ENCODE assay signal across 7 mouse cellular contexts in genomic region chr5:123344628-123344962, GRCm38 (mm10). TPM values are rescaled to one million over a fixed set of nuclear protein-coding genes. Genes with fewer than 3 reads are reported as not detected.
DNase-seq lines count a peak whose midpoint lies in the region; ATAC-seq and TF ChIP-seq lines count a peak whose summit lies in the region.

No protein-coding gene starts in this region.

- TF ChIP-seq EP300 in lung, postnatal 0 days (IDR thresholded peaks at IDR 0.05) = no peak

- ATAC-seq in lung, postnatal 0 days = peak; percentile 25
- ATAC-seq in limb, embryonic 15.5 days (ENCODE audit: insufficient number of reproducible peaks, low FRiP score, low TSS enrichment, low read depth) = no peak; the same call in 1 of the 2 replicates
- ATAC-seq in stomach, embryonic 15.5 days (ENCODE audit: insufficient read depth, low FRiP score, low read depth) = peak; percentile 11; the same call in 1 of the 2 replicates

- H3K27me3 ChIP-seq in lung, postnatal 0 days (replicated peaks; ENCODE audit: insufficient read depth, low read length) = no peaks in the 10 kb centered on the region
- no peaks in the 10 kb centered on the region for H3K27me3 ChIP-seq in forebrain, embryonic 10.5 days (ENCODE audit: poor library complexity, severe bottlenecking)
- no peaks in the 10 kb centered on the region for H3K27me3 ChIP-seq in limb, embryonic 15.5 days
- H3K27me3 ChIP-seq in stomach, embryonic 15.5 days (replicated peaks) = no peaks in the 10 kb centered on the region

- no peaks in the 10 kb centered on the region for H3K9me3 ChIP-seq in lung, postnatal 0 days (ENCODE audit: low read length)
- no peaks in the 10 kb centered on the region for H3K9me3 ChIP-seq in forebrain, embryonic 10.5 days
- H3K9me3 ChIP-seq in limb, embryonic 15.5 days = no peaks in the 10 kb centered on the region
- no peaks in the 10 kb centered on the region for H3K9me3 ChIP-seq in stomach, embryonic 15.5 days

- peak overlapping the region; percentile 96 for H3K27ac ChIP-seq in lung, postnatal 0 days (ENCODE audit: low read length)
- peak overlapping the region; percentile 99 for H3K27ac ChIP-seq in forebrain, embryonic 10.5 days
- peak overlapping the region; percentile 98 for H3K27ac ChIP-seq in limb, embryonic 15.5 days
- H3K27ac ChIP-seq in stomach, embryonic 15.5 days = peak overlapping the region; percentile 97

- H3K36me3 ChIP-seq in lung, postnatal 0 days (ENCODE audit: insufficient read depth, low read length) = no peaks in the 10 kb centered on the region
- H3K36me3 ChIP-seq in forebrain, embryonic 10.5 days (replicated peaks) = peaks cover 28% of the 10 kb centered on the region
- H3K36me3 ChIP-seq in limb, embryonic 15.5 days = peaks cover 6% of the 10 kb centered on the region; the same call in 1 of the 2 replicates
- no peaks in the 10 kb centered on the region for H3K36me3 ChIP-seq in stomach, embryonic 15.5 days

- no peak for DNase-seq in lung, postnatal 0 days (ENCODE audit: low spot score)
- DNase-seq in lung, postnatal 25 days (ENCODE audit: low spot score) = no peak
- peak; percentile 87 for DNase-seq in forebrain, embryonic 10.5 days (ENCODE audit: extremely low spot score, low spot score)
- DNase-seq in spleen, adult 12 weeks (ENCODE audit: low spot score) = no peak
- DNase-seq in cerebellum, adult 9-10 months = no peak

- TF ChIP-seq CTCF in lung, postnatal 0 days (IDR thresholded peaks at IDR 0.05) = no peak

- H3K9ac ChIP-seq in lung, postnatal 0 days (replicated peaks; ENCODE audit: low read depth) = peak overlapping the region; percentile 66
- H3K9ac ChIP-seq in limb, embryonic 15.5 days = peak overlapping the region; percentile 90
- H3K9ac ChIP-seq in stomach, embryonic 15.5 days = peak overlapping the region; percentile 90

- 0% methylated on average over 19 of the region's 51 CpGs for WGBS in lung, postnatal 0 days
- 0% methylated on average over 50 of the region's 51 CpGs for WGBS in forebrain, embryonic 10.5 days
- under 1% methylated on average over 38 of the region's 51 CpGs for WGBS in limb, embryonic 15.5 days
- under 1% methylated on average over 47 of the region's 51 CpGs for WGBS in stomach, embryonic 15.5 days

- H3K4me3 ChIP-seq in lung, postnatal 0 days (ENCODE audit: low read depth, low read length) = peak overlapping the region; percentile 89
- H3K4me3 ChIP-seq in forebrain, embryonic 10.5 days = peak overlapping the region; percentile 94
- peak overlapping the region; percentile 96 for H3K4me3 ChIP-seq in limb, embryonic 15.5 days
- peak overlapping the region; percentile 80 for H3K4me3 ChIP-seq in stomach, embryonic 15.5 days (replicated peaks)

- peaks cover 16% of the 10 kb centered on the region for H3K4me1 ChIP-seq in lung, postnatal 0 days (ENCODE audit: insufficient read depth, low read depth, low read length)
- H3K4me1 ChIP-seq in forebrain, embryonic 10.5 days = peaks cover 42% of the 10 kb centered on the region
- H3K4me1 ChIP-seq in limb, embryonic 15.5 days = peaks cover 25% of the 10 kb centered on the region
- peaks cover 13% of the 10 kb centered on the region for H3K4me1 ChIP-seq in stomach, embryonic 15.5 days

- H3K4me2 ChIP-seq in lung, postnatal 0 days (replicated peaks; ENCODE audit: low read depth, low read length) = peak overlapping the region; percentile 96
- peak overlapping the region; percentile 85 for H3K4me2 ChIP-seq in limb, embryonic 15.5 days
- H3K4me2 ChIP-seq in stomach, embryonic 15.5 days = peak overlapping the region; percentile 90

RNA-seq across cellular contexts. Expression of gene Bcl7a, which starts 1.0 kb away (rescaled TPM):
- polyA plus RNA-seq in lung, postnatal 0 days (2015; fragmentation: Nextera tagmentation; extraction: Ambion mirVana) = 7.7 and 7.9 TPM in 2 replicates
- polyA plus RNA-seq in forebrain, embryonic 10.5 days (2016; fragmentation: Nextera tagmentation; extraction: Ambion mirVana) = 38.4 and 41.8 TPM in 2 replicates
- polyA plus RNA-seq in limb, embryonic 15.5 days (2015; fragmentation: Nextera tagmentation; extraction: Ambion mirVana) = 20.4 and 22.3 TPM in 2 replicates
- 19.9 and 21.0 TPM in 2 replicates for polyA plus RNA-seq in stomach, embryonic 15.5 days (2015; fragmentation: Nextera tagmentation; extraction: Ambion mirVana)

RNA-seq across cellular contexts. Expression of gene Mlxip, which starts 50.0 kb away (rescaled TPM):
- 11.2 and 11.5 TPM in 2 replicates for polyA plus RNA-seq in lung, postnatal 0 days (2015; fragmentation: Nextera tagmentation; extraction: Ambion mirVana)
- 16.7 and 17.9 TPM in 2 replicates for polyA plus RNA-seq in forebrain, embryonic 10.5 days (2016; fragmentation: Nextera tagmentation; extraction: Ambion mirVana)
- polyA plus RNA-seq in limb, embryonic 15.5 days (2015; fragmentation: Nextera tagmentation; extraction: Ambion mirVana) = 12.7 and 13.7 TPM in 2 replicates
- 19.1 and 24.4 TPM in 2 replicates for polyA plus RNA-seq in stomach, embryonic 15.5 days (2015; fragmentation: Nextera tagmentation; extraction: Ambion mirVana)
